Mouse (Mus musculus): Measurements from ENCODE around the gene Focad.

- TF ChIP-seq CTCF (IDR thresholded peaks at IDR 0.05; ENCODE audit: low read depth), result no peak
- TF ChIP-seq EP300 (optimal IDR thresholded peaks at IDR 0.05), result no peak
These were observed 143.9 kb downstream of the Focad start for GRCm38 (mm10) chr4:88238351-88238750.
